Mouse (Mus musculus): ENCODE results near the gene Sp1. TPM values are rescaled to one million over a fixed set of nuclear protein-coding genes. Genes with fewer than 3 reads are reported as not detected.

Gene Sp1
- total and polyA plus RNA-seq, 3 experiments = 23.5 to 31.8 (median 27.1) TPM

DNA sequence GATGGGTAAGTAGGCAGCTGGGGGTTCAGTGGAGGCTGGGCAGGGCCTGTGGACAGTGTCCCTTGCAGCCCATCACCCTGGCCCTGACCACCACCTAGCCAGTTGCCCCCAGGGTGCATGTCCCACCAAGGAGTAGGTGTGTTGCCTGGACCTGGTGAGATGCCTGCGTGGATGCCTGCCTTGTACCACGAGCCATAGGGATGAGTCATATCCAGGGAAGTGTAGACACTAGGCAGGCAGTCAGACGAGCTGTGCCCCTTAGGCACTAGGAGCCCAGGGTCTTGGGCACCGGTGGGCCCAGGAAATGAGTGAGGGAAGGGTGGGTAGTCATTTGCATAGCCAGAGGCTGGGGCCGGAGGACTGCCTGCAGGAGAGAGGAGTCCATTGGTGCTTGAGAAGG lies 47.1 kb upstream of the Sp1 start:
- Histone ChIP-seq H3K4me2 (ENCODE audit: insufficient read depth, low read depth, poor library complexity, severe bottlenecking) (no peak overlapping the region), H3K36me3 (replicated peaks in 1 of 2; ENCODE audit: control insufficient read depth in 1 of 2, insufficient read depth in 1 of 2, low read length in 1 of 2) (no peaks in the 10 kb centered on the region), H3K27ac (ENCODE audit: insufficient read depth, low read depth) (no peak overlapping the region), H3K9ac (ENCODE audit: insufficient read depth, low read depth) (no peak overlapping the region), H3K9me3 (replicated peaks; ENCODE audit: low read length) (peaks cover 13% of the 10 kb centered on the region), H3K4me3 (replicated peaks in 1 of 3; ENCODE audit: low read depth in 2 of 3, low read length in 2 of 3, poor library complexity in 1 of 3) (no peak overlapping the region), H3K79me2 (replicated peaks; ENCODE audit: control insufficient read depth, extremely low read depth, insufficient read depth, poor library complexity, severe bottlenecking) (no peaks in the 10 kb centered on the region), H3K4me1 (ENCODE audit: control insufficient read depth in 1 of 2, insufficient read depth in 2 of 2) (peaks cover 7% of the 10 kb centered on the region in 2 experiments; a peak in 1 of 4 replicates), H3K27me3 (replicated peaks) (peaks cover 58% of the 10 kb centered on the region)
- DNase-seq (ENCODE audit: extremely low read depth) = no peak
- dilution Hi-C loops (cut with MboI; ENCODE audit: extremely low pct_ligation_motif_present, extremely low pct_unique_long_range_greater_than_20kb, low sequenced_read_pairs) = no loop called here
- in situ Hi-C loops (cut with MboI; ENCODE audit: low pct_ligation_motif_present, low pct_unique_long_range_greater_than_20kb, low sequenced_read_pairs) = no loop called here
- no peak for TF ChIP-seq ETS1 (conservative IDR thresholded peaks at IDR 0.05; ENCODE audit: low read depth, low read length)
- no peak for TF ChIP-seq UBTF (IDR thresholded peaks at IDR 0.05; ENCODE audit: low read depth, low read length)
- TF ChIP-seq ZNF384 (IDR thresholded peaks at IDR 0.05; ENCODE audit: low read depth, low read length) = no peak
- TF ChIP-seq EP300 (IDR thresholded peaks at IDR 0.05; ENCODE audit: low read length) = no peak
- no peak for TF ChIP-seq MAZ (IDR thresholded peaks at IDR 0.05; ENCODE audit: low read depth, low read length)
- no peak for TF ChIP-seq IRF4 (IDR thresholded peaks at IDR 0.05; ENCODE audit: low read depth, low read length)
- TF ChIP-seq JUND (conservative IDR thresholded peaks at IDR 0.05; ENCODE audit: low read depth, low read length) = no peak
- no peak for TF ChIP-seq SMC3 (IDR thresholded peaks at IDR 0.05; ENCODE audit: low read depth, low read length)
- no peak for TF ChIP-seq TBP (conservative IDR thresholded peaks at IDR 0.05; ENCODE audit: low read depth, low read length)
- TF ChIP-seq GABPA (IDR thresholded peaks at IDR 0.05; ENCODE audit: insufficient replicate concordance, low read depth, low read length) = no peak
- no peak for TF ChIP-seq NRF1 (IDR thresholded peaks at IDR 0.05; ENCODE audit: low read depth, low read length)
- no peak for TF ChIP-seq ELF1 (IDR thresholded peaks at IDR 0.05; ENCODE audit: low read depth, low read length)
- no peak for TF ChIP-seq ZMIZ1 (IDR thresholded peaks at IDR 0.05; ENCODE audit: low read depth, low read length)
- no peak for TF ChIP-seq KAT2A (IDR thresholded peaks at IDR 0.05; ENCODE audit: insufficient replicate concordance, low read length)
- TF ChIP-seq PAX5 (IDR thresholded peaks at IDR 0.05; ENCODE audit: low read length) = no peak
- TF ChIP-seq MEF2A (IDR thresholded peaks at IDR 0.05; ENCODE audit: borderline replicate concordance, low read depth, low read length) = no peak
- no peak for TF ChIP-seq RAD21 (IDR thresholded peaks at IDR 0.05; ENCODE audit: low read depth, low read length)
- TF ChIP-seq MAX (IDR thresholded peaks at IDR 0.05; ENCODE audit: low read length) = no peak
- no peak for TF ChIP-seq ZKSCAN1 (IDR thresholded peaks at IDR 0.05; ENCODE audit: borderline replicate concordance, low read depth, low read length)

DNA sequence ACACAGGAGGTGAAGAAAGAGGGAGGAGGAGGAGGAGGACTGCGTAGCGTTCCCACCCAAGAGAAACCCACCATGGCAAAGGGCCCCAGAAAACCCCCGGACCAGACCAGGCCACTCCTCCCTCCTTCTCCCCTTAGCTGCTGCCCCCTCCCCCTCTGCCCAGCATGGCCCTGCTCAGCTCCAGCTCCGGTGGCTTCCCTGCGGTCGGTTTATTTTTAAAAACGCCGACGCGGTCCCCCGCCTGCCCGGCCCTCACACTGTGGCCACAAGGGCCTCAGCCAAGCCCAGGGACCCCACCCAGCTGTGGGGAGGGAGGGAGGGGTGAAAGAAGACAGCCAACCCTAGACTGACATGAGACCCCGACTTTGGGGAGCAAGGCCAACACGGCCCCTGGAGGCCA lies 43.3 kb upstream of the Sp1 start:
- Histone ChIP-seq H3K27ac (ENCODE audit: insufficient read depth, low read depth) (no peak overlapping the region), H3K36me3 (replicated peaks in 1 of 2; ENCODE audit: control insufficient read depth in 1 of 2, insufficient read depth in 1 of 2, low read length in 1 of 2) (no peaks in the 10 kb centered on the region), H3K9me3 (replicated peaks; ENCODE audit: low read length) (no peaks in the 10 kb centered on the region), H3K79me2 (replicated peaks; ENCODE audit: control insufficient read depth, extremely low read depth, insufficient read depth, poor library complexity, severe bottlenecking) (no peaks in the 10 kb centered on the region), H3K4me3 (replicated peaks in 1 of 3; ENCODE audit: low read depth in 2 of 3, low read length in 2 of 3, poor library complexity in 1 of 3) (no peak overlapping the region), H3K9ac (ENCODE audit: insufficient read depth, low read depth) (no peak overlapping the region), H3K4me2 (ENCODE audit: insufficient read depth, low read depth, poor library complexity, severe bottlenecking) (peak overlapping the region; percentile 72), H3K4me1 (ENCODE audit: control insufficient read depth in 1 of 2, insufficient read depth in 2 of 2) (peaks cover 7 to 13% of the 10 kb centered on the region in 2 experiments; a peak in 3 of 4 replicates), H3K27me3 (replicated peaks) (peaks cover 77% of the 10 kb centered on the region)
- dilution Hi-C loops (cut with MboI; ENCODE audit: extremely low pct_ligation_motif_present, extremely low pct_unique_long_range_greater_than_20kb, low sequenced_read_pairs) = no loop called here
- in situ Hi-C loops (cut with MboI; ENCODE audit: low pct_ligation_motif_present, low pct_unique_long_range_greater_than_20kb, low sequenced_read_pairs) = no loop called here
- TF ChIP-seq CHD2 (IDR thresholded peaks at IDR 0.05; ENCODE audit: low read length) = no peak
- TF ChIP-seq NRF1 (IDR thresholded peaks at IDR 0.05; ENCODE audit: low read depth, low read length) = no peak
- TF ChIP-seq RAD21 (IDR thresholded peaks at IDR 0.05; ENCODE audit: low read depth, low read length) = no peak
- TF ChIP-seq MYC (IDR thresholded peaks at IDR 0.05; ENCODE audit: low read depth, low read length) = no peak
- TF ChIP-seq BHLHE40 (IDR thresholded peaks at IDR 0.05; ENCODE audit: low read depth, low read length) = no peak
- TF ChIP-seq TBP (conservative IDR thresholded peaks at IDR 0.05; ENCODE audit: low read depth, low read length) = no peak
- DNase-seq (ENCODE audit: extremely low read depth) = no peak
